Mouse (Mus musculus) ES-E14 (cell line): ENCODE results near the gene Slc38a4.

Experiments used
- MAFK ChIP-seq: IDR thresholded peaks from 2 replicates; pipeline ENCODE4 v1.6.1; 2014; ENCODE audit warnings: mild to moderate bottlenecking, low read depth, low read length, inconsistent platforms; ENCODE audit not compliant: insufficient read depth
- ZC3H11A ChIP-seq: IDR thresholded peaks from 2 replicates; pipeline ENCODE4 v1.6.1; 2012; ENCODE audit warnings: low read depth, mild to moderate bottlenecking, inconsistent platforms, low read length, borderline replicate concordance

- TF ChIP-seq ZC3H11A: no peak
- no peak for TF ChIP-seq MAFK
These were observed 70.1 kb downstream of the Slc38a4 start for GRCm38 (mm10) chr15:96985618-96986017.
